Mouse (Mus musculus): Measurements from ENCODE around the gene Flvcr1. TPM values are rescaled to one million over a fixed set of nuclear protein-coding genes. Genes with fewer than 3 reads are reported as not detected.

Flvcr1 gene
- polyA plus RNA-seq, 1 experiment: 15.6 TPM

DNA sequence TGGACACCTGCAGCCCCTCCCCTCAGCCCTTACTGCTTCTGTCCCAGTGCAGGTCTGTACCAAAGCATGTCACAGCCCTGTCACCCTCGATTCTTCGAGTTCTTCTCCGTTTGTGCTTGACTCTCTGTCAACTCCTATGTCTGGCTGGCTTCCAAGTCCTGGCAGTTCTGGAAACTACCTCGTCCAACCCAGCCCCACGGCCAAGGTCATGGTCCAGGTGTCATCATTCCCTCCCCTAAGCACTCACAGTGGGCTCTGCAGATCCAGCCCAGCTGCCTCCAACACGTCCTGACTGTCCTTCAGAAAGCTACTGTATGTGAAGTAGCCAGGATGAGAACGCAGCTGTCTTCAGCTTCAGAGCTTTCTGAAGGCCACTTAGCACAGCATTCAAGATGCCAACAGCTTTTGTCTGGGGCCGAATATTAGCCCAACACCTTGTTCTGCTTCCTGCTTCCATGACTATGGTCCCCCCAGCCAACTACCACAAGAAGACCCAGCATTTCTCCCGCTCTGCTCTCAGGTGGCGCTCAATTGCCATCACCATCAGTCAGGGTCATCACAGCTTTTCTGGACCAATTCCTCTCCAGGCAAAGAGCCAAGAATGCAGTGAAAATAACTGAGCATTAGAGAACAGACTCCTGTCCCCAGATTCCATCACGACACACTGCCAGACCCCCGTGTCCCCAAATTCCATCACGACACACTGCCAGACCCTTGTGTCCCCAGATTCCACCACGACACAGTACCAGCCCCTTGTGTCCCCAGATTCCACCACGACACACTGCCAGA is 60.8 kb downstream of the Flvcr1 start:
- no peak for DNase-seq (ENCODE audit: low read depth in 1 of 2, low spot score in 2 of 2)
- no peaks in the 10 kb centered on the region for H3K4me1 ChIP-seq (ENCODE audit: control insufficient read depth, insufficient read depth, insufficient read length)
- TF ChIP-seq CTCF (IDR thresholded peaks at IDR 0.05; ENCODE audit: extremely low read depth, insufficient read depth, insufficient read length, insufficient replicate concordance): no peak
- no peak for TF ChIP-seq POLR2A (IDR thresholded peaks at IDR 0.05; ENCODE audit: low read depth, low read length)
- no peaks in the 10 kb centered on the region for H3K36me3 ChIP-seq (ENCODE audit: control insufficient read depth, insufficient read depth, low read length)
- H3K4me3 ChIP-seq (ENCODE audit: extremely low read depth, insufficient read depth, insufficient read length): no peak overlapping the region
- WGBS: 83% methylated on average over 15 of the region's 15 CpGs
- H3K27me3 ChIP-seq (ENCODE audit: control insufficient read depth, insufficient read depth, low read length): no peaks in the 10 kb centered on the region
- H3K27ac ChIP-seq (ENCODE audit: insufficient read depth, low read length): no peak overlapping the region

DNA sequence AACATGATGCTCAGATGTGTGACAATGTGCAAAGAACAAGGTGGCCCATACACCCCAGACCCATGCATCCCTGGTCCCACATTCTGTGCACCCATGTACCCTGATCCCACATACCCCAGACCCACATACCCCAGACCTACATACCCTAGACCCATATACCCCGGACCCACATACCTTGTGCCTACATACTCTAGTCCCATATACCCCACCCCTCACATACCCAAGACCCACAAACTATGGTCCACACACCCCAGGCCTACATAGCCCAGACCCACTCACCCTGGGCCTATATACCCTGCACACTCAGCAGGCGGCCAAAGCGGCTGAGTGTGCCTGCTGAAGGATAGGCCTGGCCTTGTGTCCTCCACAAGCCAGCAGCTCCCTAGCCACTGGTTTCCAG is 63.2 kb downstream of the Flvcr1 start:
- Histone ChIP-seq H3K36me3 (ENCODE audit: control insufficient read depth, insufficient read depth, low read length) (no peaks in the 10 kb centered on the region), H3K4me1 (ENCODE audit: control insufficient read depth, insufficient read depth, insufficient read length) (no peaks in the 10 kb centered on the region), H3K27ac (ENCODE audit: insufficient read depth, low read length) (no peak overlapping the region), H3K27me3 (ENCODE audit: control insufficient read depth, insufficient read depth, low read length) (no peaks in the 10 kb centered on the region), H3K4me3 (ENCODE audit: extremely low read depth, insufficient read depth, insufficient read length) (no peak overlapping the region)
- no peak for TF ChIP-seq CTCF (IDR thresholded peaks at IDR 0.05; ENCODE audit: extremely low read depth, insufficient read depth, insufficient read length, insufficient replicate concordance)
- no peak for TF ChIP-seq POLR2A (IDR thresholded peaks at IDR 0.05; ENCODE audit: low read depth, low read length)
- DNase-seq (ENCODE audit: low read depth in 1 of 2, low spot score in 2 of 2): no peak
- 95% methylated on average over 3 of the region's 3 CpGs for WGBS

DNA sequence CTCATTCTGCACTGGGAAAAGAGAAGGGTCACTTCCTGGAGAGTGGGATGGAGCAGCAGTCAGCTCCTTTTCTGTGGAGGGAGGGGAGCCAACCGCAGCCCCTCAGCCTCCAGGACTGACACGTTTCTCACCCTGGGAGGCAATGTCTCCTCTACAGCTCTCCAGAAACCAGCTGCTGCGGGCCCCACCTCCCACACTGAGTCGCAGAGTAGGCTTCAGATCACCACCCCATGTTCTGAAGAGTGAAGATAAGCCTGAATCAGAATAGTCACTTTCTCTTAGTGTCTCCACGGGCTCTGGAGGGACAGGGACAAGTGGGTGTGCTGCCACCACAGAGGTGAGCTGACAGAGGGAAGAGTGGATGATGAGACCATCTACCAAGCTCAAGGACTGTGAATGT is 67.1 kb downstream of the Flvcr1 start:
- Histone ChIP-seq H3K4me1 (ENCODE audit: control insufficient read depth, insufficient read depth, insufficient read length) (no peaks in the 10 kb centered on the region), H3K4me3 (ENCODE audit: extremely low read depth, insufficient read depth, insufficient read length) (no peak overlapping the region), H3K27me3 (ENCODE audit: control insufficient read depth, insufficient read depth, low read length) (no peaks in the 10 kb centered on the region), H3K36me3 (ENCODE audit: control insufficient read depth, insufficient read depth, low read length) (no peaks in the 10 kb centered on the region), H3K27ac (ENCODE audit: insufficient read depth, low read length) (no peak overlapping the region)
- TF ChIP-seq POLR2A (IDR thresholded peaks at IDR 0.05; ENCODE audit: low read depth, low read length) (no peak), CTCF (IDR thresholded peaks at IDR 0.05; ENCODE audit: extremely low read depth, insufficient read depth, insufficient read length, insufficient replicate concordance) (no peak)
- no peak for DNase-seq (ENCODE audit: low read depth in 1 of 2, low spot score in 2 of 2)
- WGBS: 80% methylated on average over 5 of the region's 5 CpGs

Other genes starting within 250 kb of the Flvcr1 start
- gene Rps6kc1, start 114.4 kb downstream of the Flvcr1 start, polyA plus RNA-seq (2012; rRNA removed): 3.8 and 6.4 TPM in 2 replicates
- gene Angel2, start 101.0 kb downstream of the Flvcr1 start, polyA plus RNA-seq (2012; rRNA removed): 20.2 and 20.5 TPM in 2 replicates
- 0.56 and 1.2 TPM in 2 replicates for gene Vash2, start 46.9 kb downstream of the Flvcr1 start, polyA plus RNA-seq (2012; rRNA removed)
- not detected in 2 replicates for gene Spata45, start 10.5 kb upstream of the Flvcr1 start, polyA plus RNA-seq (2012; rRNA removed)
- 2.2 and 2.6 TPM in 2 replicates for gene Tatdn3, start 36.8 kb upstream of the Flvcr1 start, polyA plus RNA-seq (2012; rRNA removed)
- gene Nsl1, start 36.9 kb upstream of the Flvcr1 start, polyA plus RNA-seq (2012; rRNA removed): 1.4 and 3.5 TPM in 2 replicates
- 22.7 and 30.7 TPM in 2 replicates for gene Batf3, start 71.7 kb upstream of the Flvcr1 start, polyA plus RNA-seq (2012; rRNA removed)
- gene Fam71a, start 138.7 kb upstream of the Flvcr1 start, polyA plus RNA-seq (2012; rRNA removed): not detected in 2 replicates
- 1.6 and 2.3 TPM in 2 replicates for gene Atf3, start 191.9 kb upstream of the Flvcr1 start, polyA plus RNA-seq (2012; rRNA removed)